In the genomic region with DNA sequence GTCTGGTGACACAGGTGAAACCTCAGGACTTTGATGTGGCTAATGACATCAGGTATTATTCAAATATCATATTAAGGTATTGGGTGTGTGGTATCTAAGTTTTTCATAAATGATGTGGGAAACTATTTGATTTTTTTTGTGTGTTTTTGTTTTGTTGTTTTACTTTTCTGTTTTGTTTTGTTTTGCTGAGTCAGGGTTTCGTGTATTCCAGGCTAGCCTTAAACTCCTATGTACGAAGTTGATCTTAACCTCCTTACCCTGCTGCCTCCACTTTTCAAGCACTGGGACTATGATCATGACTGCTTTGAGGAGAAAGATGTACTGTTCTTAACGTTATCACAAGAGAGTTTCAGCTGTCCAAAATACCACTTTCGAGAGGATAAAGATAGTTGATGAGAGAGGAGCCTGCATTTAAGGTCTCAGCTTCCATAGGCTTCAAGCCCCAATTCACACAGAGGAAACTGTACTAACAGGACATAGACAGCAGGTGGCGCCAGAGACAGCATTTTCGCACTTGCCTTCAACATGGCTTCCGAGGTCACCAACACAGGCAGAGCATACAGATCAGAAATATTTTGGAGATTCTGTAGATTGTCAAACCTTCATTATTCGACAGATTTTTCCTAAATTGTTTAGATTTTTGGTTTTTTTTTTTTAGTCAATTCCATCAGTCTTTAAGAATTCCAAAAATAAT, we compare ENCODE assay signal across 9 mouse cellular contexts.
DNase-seq lines count a peak whose midpoint lies in the region; ATAC-seq and TF ChIP-seq lines count a peak whose summit lies in the region.
"Had no signal": no experiment of that assay in that cellular context is flagged by ENCODE, and none has a peak within 500 bp of the region (broad histone marks: within the 10 kb centered on the region; RNA-seq: fewer than 3 reads in every experiment).

No protein-coding gene starts in this region.

- no peak overlapping the region for H3K9ac ChIP-seq in MEL (ENCODE audit: control insufficient read depth, low read depth, low read length, poor library complexity, severe bottlenecking)
- H3K9ac ChIP-seq in embryonic facial prominence, embryonic 14.5 days (ENCODE audit: low read depth, low read length): no peak overlapping the region

- WGBS in bone marrow, adult 2 months: 15% methylated on average over 8 of the region's 8 CpGs
- WGBS in embryonic facial prominence, embryonic 14.5 days: 22% methylated on average over 8 of the region's 8 CpGs

- H3K4me2 ChIP-seq in embryonic facial prominence, embryonic 14.5 days (ENCODE audit: low read depth, low read length): no peak overlapping the region

- no peaks in the 10 kb centered on the region; a peak in 1 of 4 replicates for H3K27me3 ChIP-seq in MEL (ENCODE audit: control insufficient read depth in 1 of 2, insufficient read depth in 2 of 2, low read length in 2 of 2)
- no peaks in the 10 kb centered on the region for H3K27me3 ChIP-seq in embryonic facial prominence, embryonic 14.5 days (replicated peaks; ENCODE audit: control insufficient read depth, insufficient read depth, low read length)

- TF ChIP-seq POLR2A in MEL (IDR thresholded peaks at IDR 0.05; ENCODE audit: control insufficient read depth in 1 of 2, insufficient read depth in 1 of 2, low read depth in 1 of 2, low read length in 2 of 2, poor library complexity in 1 of 2): no peak
- TF ChIP-seq POLR2A in bone marrow, adult 2 months (IDR thresholded peaks at IDR 0.05; ENCODE audit: borderline replicate concordance, control insufficient read depth, low read depth, low read length): no peak

- H3K9me3 ChIP-seq in MEL (replicated peaks; ENCODE audit: insufficient read depth, low read length): no peaks in the 10 kb centered on the region
- no peaks in the 10 kb centered on the region for H3K9me3 ChIP-seq in embryonic facial prominence, embryonic 14.5 days (ENCODE audit: control insufficient read depth, low read length)

- peak; percentile 78 for DNase-seq in MEL (ENCODE audit: low read depth, low spot score)
- DNase-seq in embryonic facial prominence, embryonic 14.5 days (ENCODE audit: low spot score): peak; percentile 71
- DNase-seq in heart, postnatal 4 days: peak; percentile 86
- peak; percentile 49 to 76 for DNase-seq in layer of hippocampus, adult 8-10 months (ENCODE audit: low spot score in 2 of 2)
- peak; percentile 76 for DNase-seq in lung, postnatal 25 days (ENCODE audit: low spot score)
- peak; percentile 79 to 88 for DNase-seq in right cerebral cortex, postnatal 10 days (ENCODE audit: low spot score in 2 of 2)
- peak; percentile 50 to 62 for DNase-seq in urinary bladder, postnatal 36 days (ENCODE audit: low spot score in 2 of 2)

- H3K4me3 ChIP-seq in MEL (ENCODE audit: control insufficient read depth in 1 of 2, insufficient read depth in 1 of 2, low read depth in 2 of 2, low read length in 2 of 2): no peak overlapping the region
- no peak overlapping the region for H3K4me3 ChIP-seq in bone marrow, adult 2 months (replicated peaks; ENCODE audit: control insufficient read depth, low read depth, low read length)
- H3K4me3 ChIP-seq in embryonic facial prominence, embryonic 14.5 days (ENCODE audit: low read depth, low read length): no peak overlapping the region

- no peak for TF ChIP-seq EP300 in MEL (IDR thresholded peaks at IDR 0.05; ENCODE audit: low read depth in 1 of 2, low read length in 2 of 2)

- peak; percentile 80 to 93 (median 82) for TF ChIP-seq CTCF in MEL (IDR thresholded peaks at IDR 0.05 in 2 of 3, conservative IDR thresholded peaks at IDR 0.05 in 1 of 3; ENCODE audit: control insufficient read depth in 1 of 3, insufficient read depth in 1 of 3, low read depth in 2 of 3, low read length in 3 of 3, poor library complexity in 1 of 3, severe bottlenecking in 1 of 3)
- TF ChIP-seq CTCF in bone marrow, adult 2 months (IDR thresholded peaks at IDR 0.05; ENCODE audit: control insufficient read depth, insufficient read depth, low read length): peak; percentile 84

- peak; percentile 86 for TF ChIP-seq RAD21 in MEL (IDR thresholded peaks at IDR 0.05; ENCODE audit: low read depth, low read length)

- no peak overlapping the region for H3K27ac ChIP-seq in MEL (ENCODE audit: control insufficient read depth, low read depth, low read length)
- H3K27ac ChIP-seq in bone marrow, adult 2 months (ENCODE audit: control insufficient read depth, insufficient read depth, low read depth, low read length, poor library complexity): no peak overlapping the region
- no peak overlapping the region for H3K27ac ChIP-seq in embryonic facial prominence, embryonic 14.5 days (replicated peaks; ENCODE audit: low read depth, low read length)
- H3K27ac ChIP-seq: macrophage had no signal

- peak; percentile 71; the same call in 1 of the 2 replicates for ATAC-seq in embryonic facial prominence, embryonic 14.5 days (ENCODE audit: low read depth)

- no peaks in the 10 kb centered on the region for H3K79me2 ChIP-seq in MEL (ENCODE audit: control insufficient read depth, insufficient read depth, low read length, poor library complexity)

- H3K36me3 ChIP-seq in MEL (ENCODE audit: control insufficient read depth in 1 of 2, insufficient read depth in 2 of 2, low read length in 2 of 2): no peaks in the 10 kb centered on the region
- no peaks in the 10 kb centered on the region for H3K36me3 ChIP-seq in embryonic facial prominence, embryonic 14.5 days (ENCODE audit: control insufficient read depth, insufficient read depth, low read length)

- 0 out of 4 replicates have a peak, but pooled peaks cover 0 to 2% of the 10 kb centered on the region in 2 experiments for H3K4me1 ChIP-seq in MEL (ENCODE audit: control insufficient read depth in 1 of 2, insufficient read depth in 2 of 2, low read length in 2 of 2)
- no peaks in the 10 kb centered on the region for H3K4me1 ChIP-seq in bone marrow, adult 2 months (ENCODE audit: control insufficient read depth, insufficient read depth, low read length)
- no peaks in the 10 kb centered on the region for H3K4me1 ChIP-seq in embryonic facial prominence, embryonic 14.5 days (ENCODE audit: control insufficient read depth, insufficient read depth, low read length)

TF ChIP-seq in MEL, 35 proteins besides CTCF, POLR2A, EP300 and RAD21:
- no peak for TF ChIP-seq ZNF384 (IDR thresholded peaks at IDR 0.05; ENCODE audit: low read depth, low read length)
- peak; percentile 67 for TF ChIP-seq ZC3H11A (IDR thresholded peaks at IDR 0.05; ENCODE audit: low read depth, low read length)
- no peak for TF ChIP-seq MAFK (IDR thresholded peaks at IDR 0.05; ENCODE audit: borderline replicate concordance, low read depth, low read length)
- TF ChIP-seq ETS1 (IDR thresholded peaks at IDR 0.05; ENCODE audit: low read depth, low read length): no peak
- peak; percentile 82 for TF ChIP-seq SMC3 (IDR thresholded peaks at IDR 0.05; ENCODE audit: low read depth, low read length)
TF ChIP-seq in MEL: peak in this region for 2.
